9 mouse cellular contexts compared by ENCODE assay signal in genomic region chrX:21088645-21088982, GRCm38 (mm10). TPM values are rescaled to one million over a fixed set of nuclear protein-coding genes. Genes with fewer than 3 reads are reported as not detected.
DNase-seq lines count a peak whose midpoint lies in the region; ATAC-seq and TF ChIP-seq lines count a peak whose summit lies in the region.
"Had no signal": no experiment of that assay in that cellular context is flagged by ENCODE, and none has a peak within 500 bp of the region (broad histone marks: within the 10 kb centered on the region; RNA-seq: fewer than 3 reads in every experiment).

No protein-coding gene starts in this region.

- no peaks in the 10 kb centered on the region for H3K27me3 ChIP-seq in kidney, embryonic 14.5 days (ENCODE audit: control insufficient read depth, insufficient read depth, low read length)
- H3K27me3 ChIP-seq in hindbrain, embryonic 12.5 days: no peaks in the 10 kb centered on the region
- no peaks in the 10 kb centered on the region for H3K27me3 ChIP-seq in midbrain, embryonic 12.5 days

- H3K4me3 ChIP-seq in kidney, embryonic 14.5 days (ENCODE audit: low read length): peak overlapping the region; percentile 44
- peak overlapping the region; percentile 65 for H3K4me3 ChIP-seq in bone marrow macrophage, adult 2 months (ENCODE audit: insufficient read depth, low read length)
- H3K4me3 ChIP-seq in hindbrain, embryonic 12.5 days: peak overlapping the region; percentile 38
- peak overlapping the region; percentile 47 for H3K4me3 ChIP-seq in midbrain, embryonic 12.5 days

- TF ChIP-seq CTCF in bone marrow macrophage, adult 2 months (IDR thresholded peaks at IDR 0.05; ENCODE audit: low read depth, low read length): no peak

- no peaks in the 10 kb centered on the region for H3K4me1 ChIP-seq in kidney, embryonic 14.5 days (ENCODE audit: control insufficient read depth, insufficient read depth, low read length)
- H3K4me1 ChIP-seq in bone marrow macrophage, adult 2 months (ENCODE audit: control insufficient read depth, insufficient read depth, low read length): peaks cover 3% of the 10 kb centered on the region; the same call in 1 of the 2 replicates
- no peaks in the 10 kb centered on the region for H3K4me1 ChIP-seq in hindbrain, embryonic 12.5 days
- no peaks in the 10 kb centered on the region for H3K4me1 ChIP-seq in midbrain, embryonic 12.5 days

- TF ChIP-seq POLR2A in bone marrow macrophage, adult 2 months (IDR thresholded peaks at IDR 0.05; ENCODE audit: borderline replicate concordance, low read depth, low read length): no peak

- peak overlapping the region; percentile 42; the same call in 1 of the 2 replicates for H3K9ac ChIP-seq in kidney, embryonic 14.5 days (ENCODE audit: low read depth, low read length)
- H3K9ac ChIP-seq in hindbrain, embryonic 12.5 days: 0 out of 2 replicates have a peak overlapping the region, but pooled peaks have one; percentile 39
- peak overlapping the region; percentile 47 for H3K9ac ChIP-seq in midbrain, embryonic 12.5 days (replicated peaks)

- WGBS in kidney, embryonic 14.5 days: 41% methylated on average over 6 of the region's 6 CpGs
- WGBS in hindbrain, embryonic 12.5 days: 46% methylated on average over 6 of the region's 6 CpGs
- WGBS in midbrain, embryonic 12.5 days: 30% methylated on average over 6 of the region's 6 CpGs

- H3K4me2 ChIP-seq in kidney, embryonic 14.5 days (replicated peaks; ENCODE audit: low read depth, low read length): peak overlapping the region; percentile 46
- peak overlapping the region; percentile 46 for H3K4me2 ChIP-seq in hindbrain, embryonic 12.5 days (replicated peaks)
- peak overlapping the region; percentile 48 for H3K4me2 ChIP-seq in midbrain, embryonic 12.5 days (replicated peaks)

- no peaks in the 10 kb centered on the region for H3K36me3 ChIP-seq in kidney, embryonic 14.5 days (ENCODE audit: control insufficient read depth, insufficient read depth, low read length)
- H3K36me3 ChIP-seq in hindbrain, embryonic 12.5 days: 0 out of 2 replicates have a peak, but pooled peaks cover 2% of the 10 kb centered on the region
- no peaks in the 10 kb centered on the region for H3K36me3 ChIP-seq in midbrain, embryonic 12.5 days

- DNase-seq in kidney, adult 8-10 months: no peak
- no peak for DNase-seq in gastrocnemius, postnatal 25 days
- no peak for DNase-seq in kidney, postnatal 14 days
- no peak for DNase-seq in adrenal gland, postnatal 36 days

- H3K9me3 ChIP-seq in kidney, embryonic 14.5 days (ENCODE audit: control insufficient read depth, low read length): no peaks in the 10 kb centered on the region
- H3K9me3 ChIP-seq in hindbrain, embryonic 12.5 days (replicated peaks): no peaks in the 10 kb centered on the region
- no peaks in the 10 kb centered on the region for H3K9me3 ChIP-seq in midbrain, embryonic 12.5 days

- ATAC-seq in kidney, embryonic 14.5 days (ENCODE audit: low FRiP score, low TSS enrichment): peak; percentile 32; the same call in 1 of the 2 replicates
- peak; percentile 62 for ATAC-seq in hindbrain, embryonic 12.5 days (ENCODE audit: low FRiP score)
- ATAC-seq in midbrain, embryonic 12.5 days (ENCODE audit: low FRiP score, low read depth): peak; percentile 66

- H3K27ac ChIP-seq in kidney, embryonic 14.5 days (ENCODE audit: low read depth, low read length): no peak overlapping the region
- no peak overlapping the region for H3K27ac ChIP-seq in bone marrow macrophage, adult 2 months (ENCODE audit: insufficient read depth, low read depth, low read length)
- peak overlapping the region; percentile 77; the same call in 1 of the 2 replicates for H3K27ac ChIP-seq in hindbrain, embryonic 12.5 days
- peak overlapping the region; percentile 79; the same call in 1 of the 2 replicates for H3K27ac ChIP-seq in midbrain, embryonic 12.5 days (replicated peaks)

RNA-seq across cellular contexts. Expression of gene Zfp300, which starts 0.7 kb away (rescaled TPM):
- polyA plus RNA-seq in kidney, embryonic 14.5 days (2014; fragmentation: Nextera tagmentation; extraction: Ambion mirVana): 0.79 and 1.5 TPM in 2 replicates
- polyA plus RNA-seq in bone marrow macrophage, adult 2 months (2012; ENCODE audit: insufficient read depth, insufficient read length, missing spikeins): 0.24 and 0.63 TPM in 2 replicates
- polyA plus RNA-seq in hindbrain, embryonic 12.5 days (2016; fragmentation: Nextera tagmentation; extraction: Ambion mirVana): 3.2 and 4.1 TPM in 2 replicates
- polyA plus RNA-seq in midbrain, embryonic 12.5 days (2016; fragmentation: Nextera tagmentation; extraction: Ambion mirVana): 2.9 and 3.3 TPM in 2 replicates
- under 1 TPM; 0.13 to 0.72 TPM for total RNA-seq in gastrocnemius, postnatal 25 days (2021)
- 1 to 10 TPM; 1.3 to 2.0 TPM for total RNA-seq in adrenal gland, postnatal 36 days (2021)

RNA-seq across cellular contexts. Expression of gene Spaca5, which starts 20.4 kb away (rescaled TPM):
- not detected in 2 replicates for polyA plus RNA-seq in kidney, embryonic 14.5 days (2014; fragmentation: Nextera tagmentation; extraction: Ambion mirVana)
- polyA plus RNA-seq in bone marrow macrophage, adult 2 months (2012; ENCODE audit: insufficient read depth, insufficient read length, missing spikeins): not detected in 2 replicates
- not detected in 2 replicates for polyA plus RNA-seq in hindbrain, embryonic 12.5 days (2016; fragmentation: Nextera tagmentation; extraction: Ambion mirVana)
- polyA plus RNA-seq in midbrain, embryonic 12.5 days (2016; fragmentation: Nextera tagmentation; extraction: Ambion mirVana): not detected in 2 replicates
- total RNA-seq in gastrocnemius, postnatal 25 days (2021): not detected
- total RNA-seq in adrenal gland, postnatal 36 days (2021): not detected
- total RNA-seq: gastrocnemius, postnatal 36 days had no signal

RNA-seq across cellular contexts. Expression of gene Zfp182, which starts 26.5 kb away (rescaled TPM):
- 5.2 TPM in 2 replicates for polyA plus RNA-seq in kidney, embryonic 14.5 days (2014; fragmentation: Nextera tagmentation; extraction: Ambion mirVana)
- 20.8 and 23.6 TPM in 2 replicates for polyA plus RNA-seq in bone marrow macrophage, adult 2 months (2012; ENCODE audit: insufficient read depth, insufficient read length, missing spikeins)
- 9.5 and 10.2 TPM in 2 replicates for polyA plus RNA-seq in hindbrain, embryonic 12.5 days (2016; fragmentation: Nextera tagmentation; extraction: Ambion mirVana)
- 9.0 and 9.4 TPM in 2 replicates for polyA plus RNA-seq in midbrain, embryonic 12.5 days (2016; fragmentation: Nextera tagmentation; extraction: Ambion mirVana)
- 1 to 10 TPM; 1.8 to 2.1 TPM for total RNA-seq in gastrocnemius, postnatal 25 days (2021)
- 1 to 10 TPM; 6.8 to 7.9 TPM for total RNA-seq in adrenal gland, postnatal 36 days (2021)

RNA-seq across cellular contexts. Expression of gene Ssxa1, which starts 27.0 kb away (rescaled TPM):
- not detected in 2 replicates for polyA plus RNA-seq in kidney, embryonic 14.5 days (2014; fragmentation: Nextera tagmentation; extraction: Ambion mirVana)
- not detected in 2 replicates for polyA plus RNA-seq in bone marrow macrophage, adult 2 months (2012; ENCODE audit: insufficient read depth, insufficient read length, missing spikeins)
- not detected in 2 replicates for polyA plus RNA-seq in hindbrain, embryonic 12.5 days (2016; fragmentation: Nextera tagmentation; extraction: Ambion mirVana)
- polyA plus RNA-seq in midbrain, embryonic 12.5 days (2016; fragmentation: Nextera tagmentation; extraction: Ambion mirVana): not detected in 2 replicates
- not detected for total RNA-seq in gastrocnemius, postnatal 25 days (2021)
- not detected for total RNA-seq in adrenal gland, postnatal 36 days (2021)
- total RNA-seq: gastrocnemius, postnatal 36 days had no signal

Comparison
In these comparisons a context has a peak if more than half of its experiments do, and no peak if none do; other contexts are left out.
1. H3K27ac ChIP-seq: peak in hindbrain, embryonic 12.5 days (single experiment) and midbrain, embryonic 12.5 days (single experiment); none in kidney, embryonic 14.5 days (single experiment) and bone marrow macrophage, adult 2 months (single experiment).
2. Peak in every context shown above with its lines, with median percentiles within 50 percentile points of each other: ATAC-seq, H3K4me2 ChIP-seq, H3K4me3 ChIP-seq and H3K9ac ChIP-seq.